ENCODE assay signal across 22 mouse cellular contexts in the genomic region with DNA sequence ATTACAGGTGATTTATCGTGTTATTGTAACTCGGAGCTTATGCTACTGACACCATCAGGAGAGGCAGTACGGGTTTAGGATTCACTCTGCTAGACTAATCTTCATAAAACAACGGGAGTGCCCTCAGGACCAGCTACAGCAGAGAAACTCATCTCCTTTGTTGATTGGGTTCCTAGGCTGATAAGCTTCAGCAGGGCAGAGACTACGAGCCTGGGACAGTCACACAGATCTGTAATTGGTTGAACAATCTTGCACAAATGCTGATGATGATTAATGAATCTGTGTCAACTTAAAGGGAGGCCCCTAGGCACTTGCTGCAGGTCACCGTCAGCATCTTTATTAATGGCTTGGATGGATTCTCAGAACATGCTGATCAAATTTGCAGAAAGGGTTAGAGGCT. TPM values are rescaled to one million over a fixed set of nuclear protein-coding genes. Genes with fewer than 3 reads are reported as not detected.
DNase-seq lines count a peak whose midpoint lies in the region; ATAC-seq and TF ChIP-seq lines count a peak whose summit lies in the region.
"Had no signal": no experiment of that assay in that cellular context is flagged by ENCODE, and none has a peak within 500 bp of the region (broad histone marks: within the 10 kb centered on the region; RNA-seq: fewer than 3 reads in every experiment).

No protein-coding gene starts in this region.

- intact Hi-C loops in left cerebral cortex, postnatal 36 days (cut with DNase I), result no loop called here

- H3K4me3 ChIP-seq in hindbrain, embryonic 13.5 days, result no peak overlapping the region
- H3K4me3 ChIP-seq in hindbrain, postnatal 0 days (ENCODE audit: low read length), result no peak overlapping the region
- H3K4me3 ChIP-seq in forebrain, embryonic 11.5 days (ENCODE audit: low read depth, low read length), result no peak overlapping the region
- H3K4me3 ChIP-seq: embryonic facial prominence, embryonic 10.5 days; forebrain, embryonic 10.5 days; forebrain, embryonic 15.5 days; heart, embryonic 10.5 days had no signal

- TF ChIP-seq CTCF in hindbrain, postnatal 0 days (IDR thresholded peaks at IDR 0.05; ENCODE audit: low read depth), result no peak

- H3K9me3 ChIP-seq in hindbrain, embryonic 13.5 days, result no peaks in the 10 kb centered on the region
- no peaks in the 10 kb centered on the region for H3K9me3 ChIP-seq in hindbrain, postnatal 0 days (ENCODE audit: low read length)
- no peaks in the 10 kb centered on the region for H3K9me3 ChIP-seq in forebrain, embryonic 11.5 days (ENCODE audit: control insufficient read depth, low read length)
- H3K9me3 ChIP-seq: embryonic facial prominence, embryonic 10.5 days; forebrain, embryonic 10.5 days; forebrain, embryonic 15.5 days; heart, embryonic 10.5 days had no signal

- DNase-seq in retina, postnatal 1 day, result peak; percentile 7
- DNase-seq in retina, embryonic 14.5 days (ENCODE audit: low spot score), result no peak
- DNase-seq in hindbrain, postnatal 0 days (ENCODE audit: low spot score), result peak; percentile 13
- DNase-seq in forebrain, embryonic 11.5 days (ENCODE audit: low spot score), result no peak
- DNase-seq in heart, adult 18-20 months, result no peak
- DNase-seq in left cerebral cortex, postnatal 36 days (ENCODE audit: low spot score in 2 of 2), result no peak
- DNase-seq: adrenal gland, adult 2 months; adrenal gland, postnatal 25 days; cerebellum, adult 2 months; cerebellum, postnatal 10 days; gastrocnemius, postnatal 36 days; heart, adult 11 months; heart, postnatal 10 days; heart, postnatal 4 days had no signal

- H3K4me1 ChIP-seq in hindbrain, embryonic 13.5 days (replicated peaks), result peaks cover 10% of the 10 kb centered on the region
- H3K4me1 ChIP-seq in hindbrain, postnatal 0 days (ENCODE audit: insufficient read depth, low read length), result no peaks in the 10 kb centered on the region
- no peaks in the 10 kb centered on the region for H3K4me1 ChIP-seq in forebrain, embryonic 11.5 days (replicated peaks; ENCODE audit: control insufficient read depth, insufficient read depth, low read length)
- H3K4me1 ChIP-seq: forebrain, embryonic 10.5 days; forebrain, embryonic 15.5 days had no signal

- H3K9ac ChIP-seq in hindbrain, embryonic 13.5 days, result no peak overlapping the region
- no peak overlapping the region for H3K9ac ChIP-seq in hindbrain, postnatal 0 days (replicated peaks; ENCODE audit: low read length)
- H3K9ac ChIP-seq in forebrain, embryonic 11.5 days (ENCODE audit: low read length), result no peak overlapping the region
- H3K9ac ChIP-seq: forebrain, embryonic 15.5 days had no signal

- no peak overlapping the region for H3K27ac ChIP-seq in hindbrain, embryonic 13.5 days
- no peak overlapping the region for H3K27ac ChIP-seq in hindbrain, postnatal 0 days
- no peak overlapping the region for H3K27ac ChIP-seq in forebrain, embryonic 11.5 days (ENCODE audit: low read depth, low read length)
- H3K27ac ChIP-seq: embryonic facial prominence, embryonic 10.5 days; forebrain, embryonic 10.5 days; forebrain, embryonic 15.5 days; heart, embryonic 10.5 days had no signal

- H3K36me3 ChIP-seq in hindbrain, embryonic 13.5 days, result no peaks in the 10 kb centered on the region
- no peaks in the 10 kb centered on the region for H3K36me3 ChIP-seq in hindbrain, postnatal 0 days (ENCODE audit: insufficient read depth, low read length)
- no peaks in the 10 kb centered on the region for H3K36me3 ChIP-seq in forebrain, embryonic 11.5 days (ENCODE audit: control insufficient read depth, insufficient read depth, low read length)
- H3K36me3 ChIP-seq: embryonic facial prominence, embryonic 10.5 days; forebrain, embryonic 10.5 days; forebrain, embryonic 15.5 days; heart, embryonic 10.5 days had no signal

- 49% methylated on average over 6 of the region's 6 CpGs for WGBS in hindbrain, embryonic 13.5 days
- 57% methylated on average over 6 of the region's 6 CpGs for WGBS in hindbrain, postnatal 0 days
- 83% methylated on average over 6 of the region's 6 CpGs for WGBS in forebrain, embryonic 11.5 days

- no peak overlapping the region for H3K4me2 ChIP-seq in hindbrain, embryonic 13.5 days
- H3K4me2 ChIP-seq in hindbrain, postnatal 0 days (ENCODE audit: low read depth, low read length), result no peak overlapping the region
- no peak overlapping the region for H3K4me2 ChIP-seq in forebrain, embryonic 11.5 days (ENCODE audit: low read depth, low read length, severe bottlenecking)
- H3K4me2 ChIP-seq: forebrain, embryonic 15.5 days had no signal

- ATAC-seq in hindbrain, embryonic 13.5 days (ENCODE audit: low FRiP score), result peak; percentile 57
- no peak for ATAC-seq in hindbrain, postnatal 0 days
- ATAC-seq in forebrain, embryonic 11.5 days (replicated peaks; ENCODE audit: low FRiP score), result no peak
- ATAC-seq: forebrain, embryonic 15.5 days; inflammation-experienced regulatory T-cells, adult 6 months had no signal

- H3K27me3 ChIP-seq in hindbrain, embryonic 13.5 days, result no peaks in the 10 kb centered on the region
- H3K27me3 ChIP-seq in hindbrain, postnatal 0 days (ENCODE audit: insufficient read depth, low read length), result no peaks in the 10 kb centered on the region
- H3K27me3 ChIP-seq in forebrain, embryonic 11.5 days (ENCODE audit: control insufficient read depth, insufficient read depth, low read length), result no peaks in the 10 kb centered on the region
- H3K27me3 ChIP-seq: forebrain, embryonic 15.5 days had no signal

RNA-seq across cellular contexts. Expression of a gene that starts 52.6 kb away (rescaled TPM):
- 0.04 TPM in 2 replicates for polyA plus RNA-seq in hindbrain, embryonic 13.5 days (2015; fragmentation: Nextera tagmentation; extraction: Ambion mirVana)
- not detected in 2 replicates for total RNA-seq in hindbrain, postnatal 0 days (2014; rRNA removed)
- polyA plus RNA-seq in hindbrain, postnatal 0 days (2015; fragmentation: Nextera tagmentation; extraction: Ambion mirVana), result 0.04 and 0.05 TPM in 2 replicates
- not detected in 2 replicates for polyA plus RNA-seq in forebrain, embryonic 11.5 days (2014; fragmentation: Nextera tagmentation; extraction: Ambion mirVana)
- total RNA-seq in heart, adult 18-20 months (2021), result not detected
- total RNA-seq in left cerebral cortex, postnatal 36 days (2021), result not detected
- total RNA-seq: adrenal gland, adult 2 months; adrenal gland, postnatal 25 days; gastrocnemius, adult 8-10 months; gastrocnemius, postnatal 36 days; heart, postnatal 10 days; heart, postnatal 4 days had no signal
- polyA plus RNA-seq: adrenal gland, adult 2 months; cerebellum, adult 2 months; embryonic facial prominence, embryonic 14.5 days; forebrain, embryonic 10.5 days; heart, embryonic 10.5 days; inflammation-experienced regulatory T-cells, adult 6 months had no signal

Comparison
In these comparisons a context has a peak if more than half of its experiments do, and no peak if none do; other contexts are left out.
1. DNase-seq: peak in retina, postnatal 1 day (single experiment) and hindbrain, postnatal 0 days (single experiment); none in retina, embryonic 14.5 days (single experiment), forebrain, embryonic 11.5 days (single experiment), heart, adult 18-20 months (0 of 2) and left cerebral cortex, postnatal 36 days (0 of 2).